Mouse (Mus musculus) left cerebral cortex, postnatal 36 days (tissue): ENCODE results near the gene St5. TPM values are rescaled to one million over a fixed set of nuclear protein-coding genes. Genes with fewer than 3 reads are reported as not detected.

ENCODE experiments used
- DNase-seq, 2 experiments: peaks; one replicate each; pipeline ENCODE4 v3.0.0; 2021 to 2022; ENCODE audit warnings: low spot score in 2 of 2, mixed read lengths in 1 of 2
- intact Hi-C: fragments of 180-260 bp; cut with DNase I; formaldehyde crosslinking; loops from one replicate; pipeline ENCODE4 v1.15.1; 2025
- total RNA-seq, 2 experiments: library from RNA; stranded (reverse); gene quantifications; 2 replicates each; pipeline ENCODE4 v1.2.3; 2021

The St5 gene
- total RNA-seq, 2 experiments from 2014 or later, result 12.8 to 23.4 TPM

DNA sequence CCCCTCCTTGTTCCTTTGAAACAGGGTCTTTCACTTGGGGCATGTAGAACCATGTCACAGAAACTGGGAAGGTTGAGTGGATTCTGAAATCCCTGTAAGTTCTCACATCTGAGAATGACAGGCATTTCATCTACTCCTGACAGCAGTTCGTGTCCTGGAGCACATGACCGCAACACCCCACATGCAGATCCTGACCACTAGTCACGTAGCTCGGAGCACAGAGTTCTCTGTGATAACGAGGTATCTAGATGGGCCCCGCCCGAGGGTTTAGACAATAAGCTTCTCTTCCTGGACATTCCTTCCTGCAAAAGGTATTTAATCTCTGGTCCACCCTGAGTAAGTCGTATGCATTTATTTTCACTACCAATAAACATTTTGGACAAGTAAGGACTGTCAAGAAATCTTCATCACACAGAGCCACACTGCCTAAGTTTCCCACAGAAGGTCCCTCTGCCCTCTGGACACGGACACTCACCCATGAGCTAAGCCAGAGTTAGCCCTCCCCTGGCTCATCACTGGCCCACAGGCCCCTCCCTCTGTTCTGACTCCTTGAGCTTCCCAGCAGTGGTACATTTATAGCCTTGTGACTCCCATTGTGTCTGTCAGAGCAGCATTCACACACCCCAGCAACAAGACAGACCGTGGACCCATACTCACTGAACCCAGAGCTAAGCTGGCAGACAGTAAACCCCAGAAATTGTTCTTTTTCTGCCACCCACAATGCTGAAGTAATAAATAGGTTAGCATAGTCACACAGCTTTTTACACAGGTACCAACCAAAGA lies 54.4 kb downstream of the St5 start:
- DNase-seq, result no peak
- intact Hi-C loops, result no loop called here

DNA sequence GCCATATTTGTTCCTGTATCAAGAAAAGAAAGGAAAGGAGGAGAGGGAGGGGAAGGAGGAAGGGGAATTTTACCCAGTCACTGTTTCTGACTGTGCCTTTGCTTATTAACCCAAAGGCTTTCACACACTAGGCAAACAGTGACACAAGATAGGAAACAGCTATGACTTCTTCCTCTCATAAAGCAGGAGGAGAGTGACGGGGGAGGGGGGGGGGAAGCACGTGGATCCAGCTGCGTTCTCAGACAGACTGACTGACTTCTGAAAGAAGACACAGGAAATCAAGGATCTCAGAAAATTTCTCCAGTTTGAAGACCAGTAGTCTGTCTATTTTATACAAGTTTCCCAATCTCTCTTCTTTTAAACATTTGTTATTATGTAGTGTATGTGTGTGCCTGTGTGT lies 56.8 kb downstream of the St5 start:
- no peak for DNase-seq
- intact Hi-C loops, result no loop called here

DNA sequence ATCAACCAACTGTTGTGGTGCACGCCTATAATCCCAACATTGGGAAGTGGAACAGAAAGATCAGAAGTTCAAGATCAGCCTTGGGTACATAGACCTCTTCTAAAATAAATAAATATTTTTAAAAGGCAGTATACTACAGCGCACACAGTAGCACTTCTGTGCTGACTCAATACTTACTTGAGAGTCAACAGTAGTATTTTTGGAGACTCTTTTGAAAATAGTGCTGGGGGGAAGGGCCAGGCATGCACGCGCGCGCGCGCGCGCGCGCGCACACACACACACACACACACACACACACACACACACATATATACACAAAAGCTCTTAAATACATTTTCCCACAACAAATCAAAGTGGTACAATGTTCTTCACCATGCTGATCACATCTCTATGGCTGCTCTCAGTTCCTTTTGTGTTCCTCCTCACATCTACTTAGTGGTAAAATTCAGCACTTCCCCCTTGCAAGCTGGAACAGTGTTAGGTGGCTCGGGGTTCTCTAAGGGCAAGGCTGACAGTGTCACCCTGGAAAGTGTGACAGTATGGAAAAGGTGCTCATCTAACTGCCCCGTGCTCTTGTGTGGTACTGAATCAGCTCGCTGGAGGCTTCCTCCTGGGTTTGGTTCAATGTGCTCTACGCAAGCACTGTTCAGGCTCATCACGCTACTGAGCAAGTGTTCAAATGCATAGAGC lies 60.0 kb downstream of the St5 start:
- intact Hi-C loops, result no loop called here
- DNase-seq, result no peak

DNA sequence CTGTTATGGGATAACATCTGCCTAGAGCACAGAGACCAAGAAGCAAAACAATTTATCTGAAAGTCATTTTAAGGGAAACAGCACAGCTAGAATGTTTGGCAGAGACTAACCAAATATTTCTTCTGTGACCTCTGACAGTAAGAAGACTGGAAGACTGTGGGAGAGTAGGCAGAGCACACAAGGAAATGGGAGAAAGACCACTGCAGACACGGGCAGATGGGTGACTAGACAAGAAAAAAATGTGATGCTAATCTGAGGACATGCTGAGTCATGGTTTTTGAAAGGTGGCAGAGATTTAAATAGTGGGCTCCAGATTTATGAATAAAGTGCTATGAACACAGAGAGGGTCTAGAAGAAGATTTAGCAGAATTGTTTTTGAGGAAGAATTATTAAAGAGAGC lies 61.4 kb downstream of the St5 start:
- DNase-seq, result no peak
- intact Hi-C loops, result no loop called here

DNA sequence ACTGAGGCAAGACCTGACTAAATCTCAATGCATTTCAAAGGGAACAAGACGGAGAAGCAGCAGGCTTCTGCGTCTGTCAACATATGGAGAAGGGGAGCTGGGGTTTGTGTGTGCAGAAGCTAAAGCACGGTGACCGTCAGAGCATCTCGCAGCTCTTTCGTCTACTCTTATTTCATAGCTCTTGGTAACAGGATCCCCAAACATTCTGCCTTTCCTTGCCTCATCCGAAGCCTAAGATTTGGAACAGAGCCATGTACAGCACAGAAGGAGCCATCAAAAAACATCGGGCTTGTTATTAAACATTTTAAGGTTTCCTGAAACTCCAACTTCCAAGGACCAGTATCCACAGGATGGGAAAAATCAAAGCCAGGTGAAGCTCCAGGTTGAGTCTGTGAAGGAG lies 62.3 kb downstream of the St5 start:
- DNase-seq, result no peak
- intact Hi-C loops, result no loop called here

DNA sequence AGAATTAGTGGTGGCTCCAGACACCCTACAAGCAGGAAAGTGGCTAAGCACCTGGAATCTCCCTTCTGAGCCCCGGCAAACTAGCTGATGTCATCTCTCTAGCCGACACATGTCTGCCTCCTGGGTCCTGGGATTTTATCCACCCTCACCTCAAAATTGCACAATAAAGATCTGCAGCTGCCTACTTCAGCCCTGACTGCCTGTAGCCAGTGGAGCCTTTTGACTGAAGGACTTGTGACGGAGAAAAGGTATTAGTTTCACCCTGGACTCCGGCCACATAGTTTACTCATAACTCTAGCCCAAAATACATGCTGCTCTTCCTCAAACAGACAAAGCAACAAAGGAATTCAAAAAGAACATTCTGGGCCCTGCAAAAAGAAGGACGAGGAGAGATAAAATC lies 66.0 kb downstream of the St5 start:
- no peak for DNase-seq
- intact Hi-C loops, result no loop called here

DNA sequence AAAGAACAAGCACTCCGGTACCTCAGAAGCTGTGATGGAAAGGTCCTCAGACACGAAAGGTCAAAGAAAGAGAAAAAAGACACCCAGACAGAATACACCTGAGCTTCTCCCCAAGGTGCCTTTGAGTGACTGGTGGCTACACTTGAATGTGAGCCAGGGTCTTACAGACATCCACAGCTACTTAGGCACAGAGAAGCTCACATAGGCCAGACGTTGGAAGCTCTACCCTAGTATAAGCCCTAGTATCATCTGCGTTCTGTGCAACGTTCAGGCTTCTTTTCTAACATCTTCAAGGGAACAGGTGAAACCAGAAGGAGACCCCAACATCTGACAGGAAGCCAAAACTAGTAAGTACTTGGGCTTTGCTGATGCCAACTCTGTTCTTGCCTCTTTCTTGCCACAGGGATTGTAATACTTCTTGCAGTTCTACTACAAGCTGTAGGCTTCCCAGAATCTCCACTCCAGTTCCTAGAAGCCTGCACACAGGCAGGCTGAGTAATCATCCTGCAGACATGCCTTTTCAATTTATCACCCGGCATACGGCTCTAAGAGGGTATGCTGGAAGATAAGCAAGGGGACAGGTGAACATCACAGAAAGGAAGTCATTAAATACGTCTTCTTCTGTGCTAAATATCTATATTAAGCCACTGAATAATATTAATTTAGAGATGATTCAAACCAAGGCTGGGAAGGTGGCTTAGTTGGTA lies 67.2 kb downstream of the St5 start:
- no peak for DNase-seq
- intact Hi-C loops, result no loop called here

DNA sequence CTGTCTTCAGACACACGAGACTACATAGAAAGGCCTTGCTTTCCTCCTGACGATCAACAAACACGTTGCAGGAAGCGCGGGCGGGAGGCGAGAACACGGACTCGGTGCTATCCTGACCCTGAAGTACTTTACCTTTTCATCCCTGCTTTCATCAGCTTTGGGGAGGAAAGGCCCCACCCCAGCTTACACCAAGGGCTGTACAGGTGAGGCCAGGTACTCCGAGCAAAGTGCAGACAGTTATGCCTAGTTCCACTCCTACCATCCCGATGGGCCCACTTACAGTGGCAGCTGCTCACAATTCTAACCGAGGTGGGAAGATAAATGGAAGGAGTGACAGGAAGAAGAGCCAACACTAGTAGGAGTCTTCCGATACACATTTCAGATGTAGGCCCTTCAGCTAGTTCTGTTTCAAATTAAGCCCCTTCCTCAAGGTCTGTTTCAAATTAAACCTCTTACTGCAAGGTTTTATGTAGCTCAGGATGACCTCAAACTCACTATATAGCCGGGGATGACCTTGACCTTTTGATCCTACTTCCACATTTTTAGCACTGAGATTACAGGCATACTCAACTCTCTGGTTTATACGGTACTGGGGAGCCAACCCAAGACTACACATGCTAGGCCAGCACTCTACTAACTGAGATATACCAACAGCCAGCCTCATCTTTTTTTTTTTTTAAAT lies 69.9 kb downstream of the St5 start:
- intact Hi-C loops, result no loop called here
- DNase-seq, result no peak

DNA sequence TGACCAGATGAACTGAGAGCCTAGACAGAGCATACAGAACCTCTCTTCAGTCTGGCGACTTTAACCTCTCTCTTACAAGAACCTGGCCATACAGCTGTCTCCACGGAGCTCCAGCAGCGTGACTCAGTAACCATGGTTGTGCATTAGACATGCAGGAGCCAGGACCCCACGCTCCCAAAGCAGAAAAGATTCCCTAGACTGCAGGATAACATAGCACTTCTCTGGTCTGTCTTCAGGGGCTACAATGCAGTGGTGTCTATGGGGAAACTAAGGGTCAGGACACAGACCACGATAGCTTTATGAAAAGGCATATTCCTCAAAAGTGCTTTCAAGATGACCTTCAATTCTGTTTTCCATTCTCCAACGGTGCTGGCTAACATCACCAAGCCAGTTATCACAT lies 72.1 kb downstream of the St5 start:
- intact Hi-C loops, result no loop called here
- DNase-seq, result no peak

DNA sequence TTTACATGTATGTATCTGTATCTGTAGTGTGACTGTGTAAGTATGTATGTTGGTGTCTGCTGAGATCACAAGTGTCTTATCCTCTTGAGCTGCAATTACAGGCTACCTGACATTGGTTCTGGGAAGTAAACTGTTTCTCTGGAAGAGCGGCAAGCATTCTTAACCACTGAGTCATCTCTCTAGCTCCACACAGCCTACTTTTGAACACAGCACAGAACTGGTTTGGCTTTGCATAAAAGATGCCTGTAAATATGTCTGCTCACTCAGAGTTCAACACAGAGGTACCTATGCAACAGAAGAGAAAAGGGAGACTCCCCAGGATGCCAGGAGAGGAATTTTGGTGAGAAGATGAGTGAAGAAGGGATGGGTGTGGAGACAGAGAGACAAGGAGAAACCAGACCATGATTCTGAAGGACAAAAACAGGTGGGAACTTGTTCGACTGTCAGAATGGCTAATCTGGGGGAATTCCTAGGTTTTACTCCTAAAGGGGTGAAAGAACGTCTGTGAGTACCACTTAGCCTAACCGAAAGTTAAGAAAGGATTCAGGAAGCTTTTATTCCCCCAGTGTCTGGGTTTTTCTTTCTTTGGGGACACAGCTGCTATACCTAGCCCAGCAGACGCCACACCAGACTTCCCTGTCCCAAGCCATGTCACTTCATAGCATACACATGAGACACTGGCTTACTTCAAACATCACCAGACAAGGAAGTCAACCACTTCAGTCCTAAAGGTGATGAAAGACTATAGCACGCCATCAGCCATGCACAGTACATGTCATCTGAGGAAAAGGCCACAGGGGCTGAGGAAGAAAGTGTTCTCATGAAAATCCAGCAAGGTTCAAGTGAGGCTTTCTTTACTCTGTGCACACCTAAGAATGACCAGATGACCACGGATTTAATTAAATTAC lies 73.3 kb downstream of the St5 start:
- DNase-seq, result no peak
- intact Hi-C loops, result no loop called here

DNA sequence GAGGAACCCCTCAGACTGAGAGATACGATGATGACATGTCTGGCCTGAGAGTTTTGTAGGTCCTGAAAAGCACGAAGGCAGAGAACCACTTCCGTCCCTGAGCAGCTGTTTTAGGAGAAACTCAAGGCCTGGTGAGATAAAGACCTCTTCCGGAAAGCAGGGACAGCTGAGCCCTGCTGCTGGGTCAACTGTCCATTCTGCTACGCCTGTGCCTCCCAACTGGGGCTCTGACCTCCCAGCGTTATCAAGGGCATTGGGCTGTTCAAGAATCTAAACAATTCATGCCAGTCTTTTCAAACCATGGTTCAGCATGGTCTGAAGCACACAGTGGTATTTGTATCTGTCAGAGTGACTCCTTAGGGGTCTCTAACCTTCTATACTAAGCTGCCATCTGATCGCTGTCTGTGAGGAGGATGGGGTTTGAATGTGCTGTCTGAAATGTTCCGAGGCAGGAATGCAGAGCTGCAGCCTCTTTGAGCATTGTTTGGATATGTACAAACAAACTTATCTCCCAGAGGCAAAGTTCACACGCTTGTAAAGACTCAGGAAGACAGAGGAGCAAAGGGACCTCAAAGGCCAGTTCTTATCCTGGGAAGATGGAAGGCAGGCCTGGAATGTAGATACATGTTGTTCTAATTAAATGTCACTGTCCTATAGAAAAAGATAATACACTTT lies 74.3 kb downstream of the St5 start:
- no peak for DNase-seq
- intact Hi-C loops, result no loop called here

DNA sequence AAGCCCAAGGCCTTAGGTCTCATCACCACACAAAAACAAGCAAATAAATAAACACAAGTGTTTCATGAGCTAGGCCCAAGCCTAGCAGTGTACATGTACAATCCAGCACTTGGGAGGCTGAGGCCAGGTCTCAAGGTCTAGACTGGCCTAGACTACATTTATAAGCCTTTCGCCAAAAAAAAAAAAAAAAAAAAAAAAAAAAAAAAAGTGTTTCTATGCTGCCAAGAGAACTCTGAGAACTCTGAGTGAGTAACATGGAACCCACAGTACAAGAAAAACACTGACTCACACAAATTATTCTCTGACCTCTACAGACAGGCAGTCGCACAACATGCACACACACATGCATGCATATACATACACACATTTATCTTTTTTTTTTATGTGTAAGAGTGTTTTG lies 75.6 kb downstream of the St5 start:
- no peak for DNase-seq
- intact Hi-C loops, result no loop called here

DNA sequence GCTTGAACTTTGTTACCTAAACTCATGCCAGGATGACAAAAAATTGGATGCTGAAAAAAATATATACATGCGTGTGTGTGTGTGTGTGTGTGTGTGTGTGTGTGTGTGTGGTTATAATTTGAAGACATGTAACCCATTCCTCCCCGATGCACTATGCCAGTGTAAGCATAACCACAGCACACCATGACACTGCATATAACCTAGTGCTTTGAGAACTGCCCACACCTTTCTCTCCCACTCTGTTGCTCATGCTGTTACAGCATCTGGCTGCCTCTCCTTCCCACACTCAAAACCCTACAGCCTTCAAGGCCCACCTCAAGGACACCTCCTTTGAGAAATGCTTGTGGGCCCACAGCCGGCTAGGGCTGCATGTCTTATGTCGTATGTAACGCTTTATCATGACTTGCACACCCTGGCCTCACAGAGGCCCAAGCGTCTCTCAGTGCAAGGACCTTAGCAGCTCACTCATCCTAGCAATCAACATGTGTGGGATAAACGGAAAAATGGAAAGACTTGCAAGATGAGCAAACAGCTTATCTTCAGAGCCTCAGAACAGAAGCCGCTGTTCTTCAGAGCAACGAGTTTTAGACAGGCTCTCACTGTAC lies 81.1 kb downstream of the St5 start:
- DNase-seq, result no peak
- intact Hi-C loops, result no loop called here

DNA sequence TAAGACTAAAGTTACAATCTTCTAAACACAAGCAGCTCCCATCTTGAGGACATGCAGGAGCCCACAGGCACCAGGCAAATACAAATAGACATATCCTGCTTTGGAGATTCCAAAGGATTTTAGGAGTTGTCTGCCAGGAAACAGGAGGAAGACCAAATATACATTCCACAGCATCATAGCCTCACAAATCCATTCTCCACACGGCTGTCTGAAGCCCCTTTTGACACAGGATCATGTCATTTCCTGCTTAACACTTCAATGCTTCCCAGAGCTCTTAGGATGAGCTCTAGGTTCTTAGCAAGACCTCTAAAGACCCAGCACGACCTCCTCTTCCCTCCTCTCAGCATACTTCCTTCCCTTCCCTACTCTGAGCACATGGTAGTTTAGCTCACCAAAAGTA lies 82.4 kb downstream of the St5 start:
- intact Hi-C loops, result no loop called here
- DNase-seq, result no peak

DNA sequence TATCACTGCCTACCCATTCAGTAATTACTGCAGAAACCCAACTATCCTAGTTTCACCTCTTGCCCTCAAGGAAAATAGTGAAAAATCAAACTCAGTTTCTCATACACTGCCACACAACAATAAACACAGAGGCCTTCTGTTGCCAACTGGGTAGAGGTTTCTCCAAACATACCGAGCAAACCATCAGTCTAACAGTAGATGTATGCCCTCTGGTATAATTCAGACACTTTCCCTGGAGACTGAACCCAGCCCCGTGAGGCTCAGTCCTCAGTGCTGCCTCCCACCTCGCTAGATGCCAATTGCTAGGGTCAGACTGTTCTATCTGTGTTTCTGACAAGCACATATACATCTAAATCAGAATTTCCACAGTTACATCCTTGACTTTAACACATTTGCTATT lies 83.1 kb downstream of the St5 start:
- no peak for DNase-seq
- intact Hi-C loops, result no loop called here

DNA sequence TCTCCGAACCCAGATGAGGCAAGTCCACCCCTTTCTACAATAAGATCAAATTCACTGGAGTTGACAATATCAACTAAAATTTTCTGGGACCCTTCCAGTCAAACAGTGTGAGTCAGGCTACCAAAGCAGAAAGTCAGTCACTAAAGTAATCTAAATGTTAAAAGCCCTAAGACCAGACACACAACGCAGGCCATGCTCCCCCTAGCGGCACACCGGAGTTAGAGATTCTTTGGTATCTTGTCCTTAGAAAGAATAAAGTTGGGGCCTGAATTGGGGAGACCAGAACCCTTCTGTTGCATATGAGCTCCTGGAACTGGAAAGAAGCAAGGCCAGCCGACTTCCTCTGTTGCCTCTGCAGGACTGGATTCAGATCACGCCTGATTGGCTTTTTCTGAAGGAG lies 84.7 kb downstream of the St5 start:
- peak; percentile 46 to 52 for DNase-seq
- intact Hi-C loops, result loop anchor here (1.0 to 5.0 kb wide), 3 partner anchors 41 to 92 kb away; no protein-coding TSS in a partner anchor

DNA sequence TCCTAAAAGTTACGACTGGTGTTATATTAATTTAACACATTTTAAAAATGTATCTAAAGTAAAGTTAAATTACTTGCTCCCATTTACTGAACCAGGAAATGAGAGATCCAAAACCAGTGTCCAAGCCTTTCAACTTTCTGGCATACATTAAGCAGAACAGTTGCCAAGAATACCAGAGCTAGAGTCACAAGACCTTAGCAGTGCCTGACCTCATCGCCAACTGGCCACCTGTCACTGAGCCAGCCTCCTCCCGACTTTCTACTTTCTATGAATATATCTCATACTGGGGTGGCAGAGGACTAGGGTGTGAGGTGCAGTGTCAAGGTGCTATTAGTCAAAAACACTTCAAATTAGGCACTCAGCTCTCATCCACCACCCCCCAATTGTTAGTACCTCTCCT lies 85.6 kb downstream of the St5 start:
- DNase-seq, result no peak
- intact Hi-C loops, result loop anchor here (1.0 to 5.0 kb wide), 3 partner anchors 41 to 92 kb away; no protein-coding TSS in a partner anchor
